Mouse (Mus musculus) MEL-GATA-1-ER (cell line): ENCODE results near the gene Zscan26.
A peak's percentile ranks its signal among the peaks of the same experiment; 100 is the strongest.
"Not testable (repeated sequence)": the region's sequence is repeated elsewhere in the genome, so short reads cannot be mapped to it uniquely, and the experiment has no call there.

Experiments
- DNase-seq: peaks from one replicate; pipeline ENCODE4 v3.0.0-alpha.2; 2012; ENCODE audit warnings: low read depth; ENCODE audit errors: extremely low read depth

Gene Zscan26

DNA sequence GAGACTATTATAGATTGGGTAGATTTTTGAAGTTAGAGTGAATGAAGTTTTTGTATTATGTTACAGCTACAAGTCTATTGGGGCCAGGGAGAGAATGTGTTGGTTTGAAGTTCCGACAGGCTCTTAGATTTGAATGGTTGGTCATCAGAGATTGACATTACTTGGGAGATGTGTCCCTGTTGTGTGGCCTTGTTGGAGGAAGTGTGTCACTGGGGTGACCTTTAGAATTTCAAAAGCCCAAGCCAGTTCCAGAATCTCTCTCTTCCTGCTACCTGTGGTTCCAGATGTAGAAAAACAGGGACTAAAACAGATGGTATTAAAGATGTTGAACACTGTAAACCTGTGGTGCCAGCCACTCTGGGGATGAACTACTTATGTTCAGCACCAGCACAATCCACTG is 25.9 kb downstream of the Zscan26 start:
- DNase-seq: no peak

DNA sequence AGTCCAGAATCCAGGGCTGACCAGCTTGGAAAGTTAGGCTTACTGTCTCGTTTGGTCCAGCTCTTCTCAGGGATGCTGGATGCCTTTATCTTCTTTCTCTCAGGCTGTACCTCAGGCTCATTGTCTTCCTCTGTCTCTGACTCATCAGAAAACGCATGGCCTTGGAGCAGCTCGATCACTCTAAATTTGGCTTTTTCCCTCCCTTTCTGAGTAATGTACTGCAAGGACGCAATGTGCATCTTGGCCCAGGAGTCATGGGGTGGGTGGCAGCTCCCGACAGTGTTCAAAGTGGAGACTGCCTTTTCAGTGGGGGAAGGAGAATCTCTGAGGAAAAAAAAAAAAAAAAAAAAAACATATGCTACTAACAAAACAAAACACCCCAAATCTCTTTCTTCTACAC is 30.2 kb downstream of the Zscan26 start:
- DNase-seq: no peak

GRCm38 (mm10) chr13:21418865-21419264 is 34.7 kb downstream of the Zscan26 start:
- peak; percentile 28 for DNase-seq

- no peak for DNase-seq
Measured at GRCm38 (mm10) chr13:21417298-21418010, 36.1 kb downstream of the Zscan26 start.

GRCm38 (mm10) chr13:21415750-21416149 is 37.8 kb downstream of the Zscan26 start:
- no peak for DNase-seq

GRCm38 (mm10) chr13:21415266-21415665 is 38.3 kb downstream of the Zscan26 start:
- DNase-seq: peak; percentile 39

- peak; percentile 39 for DNase-seq
Measured at GRCm38 (mm10) chr13:21414231-21415212, 39.0 kb downstream of the Zscan26 start.

DNA sequence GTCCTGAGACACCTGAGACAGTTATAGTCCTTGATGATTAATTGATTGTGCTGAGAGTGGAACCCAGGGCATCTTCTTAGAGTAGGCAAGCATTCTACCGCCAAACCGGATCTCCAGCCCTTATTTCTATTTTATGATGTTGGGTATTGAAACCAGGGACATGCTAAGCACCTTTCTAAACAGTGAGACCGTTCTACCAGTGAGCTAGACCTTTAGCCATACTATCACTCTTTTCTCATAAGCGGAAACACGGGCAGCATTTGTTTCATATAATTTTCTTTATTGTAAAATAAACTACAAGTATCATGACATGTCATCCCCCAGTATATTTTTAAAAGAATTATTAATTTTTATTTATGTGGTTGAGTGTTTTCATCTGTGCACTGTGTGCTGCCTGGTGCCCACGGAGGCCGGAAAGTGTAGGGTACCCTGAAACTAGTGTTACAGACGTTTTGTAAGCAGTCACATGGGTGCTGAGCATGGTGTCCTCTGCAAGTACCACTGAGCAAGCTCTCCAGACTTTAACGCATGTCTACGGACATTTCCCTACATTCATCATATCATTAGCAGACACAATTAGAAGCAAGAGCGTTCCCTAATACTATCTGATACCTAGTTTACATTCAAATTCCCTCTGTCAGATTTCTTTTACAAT is 44.6 kb downstream of the Zscan26 start:
- no peak for DNase-seq

DNA sequence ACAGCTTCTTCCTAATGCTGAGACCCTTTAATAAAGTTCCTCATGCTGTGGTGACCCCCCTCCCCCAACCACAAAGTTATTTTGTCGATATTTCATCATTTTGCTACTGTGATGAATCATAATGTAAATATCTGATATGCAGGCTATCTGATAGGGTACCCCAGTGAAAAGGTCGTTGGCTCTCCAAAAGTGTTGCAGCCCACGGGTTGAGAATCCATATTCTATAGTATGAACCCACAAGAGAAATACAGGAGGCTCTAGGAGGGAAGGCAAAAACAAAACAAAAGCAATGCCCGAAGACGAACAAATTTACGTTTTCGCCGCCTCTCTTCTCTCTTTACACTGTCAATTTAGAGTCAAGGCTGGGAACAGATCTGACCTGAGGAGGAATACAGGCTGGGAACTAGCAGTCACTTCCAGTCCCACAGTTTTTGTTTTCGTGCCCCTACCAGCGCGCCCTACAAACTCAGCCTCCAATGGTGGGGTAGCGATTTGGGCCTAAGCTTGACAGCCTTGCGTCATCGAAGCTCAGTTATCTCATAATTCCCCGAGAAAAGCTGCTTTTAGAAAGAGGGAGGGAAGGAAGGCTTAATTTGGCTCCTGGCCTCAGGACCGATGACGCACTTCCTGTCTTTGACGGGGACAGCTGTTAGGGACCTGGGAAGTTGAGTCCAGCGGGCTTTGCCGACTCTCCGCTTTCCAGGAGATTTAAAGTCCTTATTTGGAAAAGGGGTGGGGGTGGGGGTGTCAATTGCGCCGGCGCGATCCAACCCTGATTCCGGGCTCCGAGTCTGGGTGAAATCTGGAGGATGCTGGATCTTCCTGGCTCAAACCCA is 45.3 kb downstream of the Zscan26 start:
- no peak for DNase-seq

GRCm38 (mm10) chr13:21407341-21407740 is 46.2 kb downstream of the Zscan26 start:
- DNase-seq: no peak

DNA sequence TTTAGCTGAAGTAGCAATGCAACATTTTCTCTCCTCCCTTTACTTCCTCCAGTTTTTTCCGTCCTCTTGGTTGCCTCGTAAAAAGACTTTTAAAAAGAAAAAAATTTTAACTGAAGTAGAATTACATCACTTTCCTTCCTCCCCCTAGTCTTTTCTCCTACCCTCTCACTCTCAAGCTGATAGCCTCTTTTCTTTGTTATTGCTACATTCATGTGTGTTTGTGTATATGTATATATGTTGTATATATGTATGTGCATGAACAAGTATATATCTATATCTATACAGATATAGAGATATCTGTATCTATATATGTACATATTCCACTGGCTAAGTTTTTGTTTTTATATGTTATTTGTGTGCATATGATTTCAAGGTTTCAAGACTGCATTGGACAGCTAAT is 50.7 kb downstream of the Zscan26 start:
- DNase-seq: no peak

- peak; percentile 60 for DNase-seq
Measured at GRCm38 (mm10) chr13:21402287-21402846, 51.2 kb downstream of the Zscan26 start, which contains the start of gene Zkscan3. TSS of gene Zkscan3 (minus strand) at chr13:21402755.

GRCm38 (mm10) chr13:21401636-21402286 is 51.8 kb downstream of the Zscan26 start:
- no peak for DNase-seq

DNA sequence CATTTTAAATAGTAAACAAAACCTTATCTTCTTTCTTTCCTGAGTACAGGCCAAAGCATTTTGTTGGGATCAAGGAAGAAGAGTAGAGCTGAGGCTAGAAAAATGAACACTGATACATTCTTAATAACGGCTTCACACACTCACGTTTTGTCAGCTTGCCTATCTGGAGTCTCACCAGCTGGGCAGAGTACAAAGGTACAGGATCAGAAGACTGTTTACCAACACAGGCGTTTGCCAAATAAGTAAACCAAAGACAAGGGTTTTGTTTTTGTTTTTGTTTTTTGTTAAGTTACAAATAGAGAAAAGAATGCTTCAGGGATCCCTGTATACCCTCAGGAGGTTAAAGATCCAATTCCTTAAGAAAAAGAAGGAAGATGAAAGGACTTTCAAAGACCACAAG is 52.4 kb downstream of the Zscan26 start:
- no peak for DNase-seq

- no peak for DNase-seq
Measured at GRCm38 (mm10) chr13:21397486-21397885, 56.0 kb downstream of the Zscan26 start.

GRCm38 (mm10) chr13:21396048-21396447 is 57.5 kb downstream of the Zscan26 start:
- DNase-seq: not testable (repeated sequence)

- DNase-seq: no peak
Measured at GRCm38 (mm10) chr13:21395623-21396022, 57.9 kb downstream of the Zscan26 start.

GRCm38 (mm10) chr13:21395211-21395610 is 58.3 kb downstream of the Zscan26 start:
- DNase-seq: no peak
